Mouse (Mus musculus): ENCODE measurements around the gene Frzb.

GRCm38 (mm10) chr2:80445491-80445890, 1.9 kb downstream of the Frzb start:
- TF ChIP-seq EP300 (IDR thresholded peaks at IDR 0.05; ENCODE audit: low read depth in 1 of 2, low read length in 2 of 2), result no peak
- TF ChIP-seq GABPA (IDR thresholded peaks at IDR 0.05; ENCODE audit: low read depth, low read length), result no peak
- no peak for TF ChIP-seq CTCF (IDR thresholded peaks at IDR 0.05 in 2 of 3, conservative IDR thresholded peaks at IDR 0.05 in 1 of 3; ENCODE audit: control insufficient read depth in 1 of 3, insufficient read depth in 1 of 3, low read depth in 2 of 3, low read length in 3 of 3, poor library complexity in 1 of 3, severe bottlenecking in 1 of 3)

Measured in MEL (cell line).